Mouse (Mus musculus): ENCODE data around the gene Klc1. TPM values are rescaled to one million over a fixed set of nuclear protein-coding genes. Genes with fewer than 3 reads are reported as not detected.

Gene Klc1
- 10 to 100 TPM; 36.3 to 43.9 TPM for polyA plus RNA-seq (2017; shearing (Covaris generic))

DNA sequence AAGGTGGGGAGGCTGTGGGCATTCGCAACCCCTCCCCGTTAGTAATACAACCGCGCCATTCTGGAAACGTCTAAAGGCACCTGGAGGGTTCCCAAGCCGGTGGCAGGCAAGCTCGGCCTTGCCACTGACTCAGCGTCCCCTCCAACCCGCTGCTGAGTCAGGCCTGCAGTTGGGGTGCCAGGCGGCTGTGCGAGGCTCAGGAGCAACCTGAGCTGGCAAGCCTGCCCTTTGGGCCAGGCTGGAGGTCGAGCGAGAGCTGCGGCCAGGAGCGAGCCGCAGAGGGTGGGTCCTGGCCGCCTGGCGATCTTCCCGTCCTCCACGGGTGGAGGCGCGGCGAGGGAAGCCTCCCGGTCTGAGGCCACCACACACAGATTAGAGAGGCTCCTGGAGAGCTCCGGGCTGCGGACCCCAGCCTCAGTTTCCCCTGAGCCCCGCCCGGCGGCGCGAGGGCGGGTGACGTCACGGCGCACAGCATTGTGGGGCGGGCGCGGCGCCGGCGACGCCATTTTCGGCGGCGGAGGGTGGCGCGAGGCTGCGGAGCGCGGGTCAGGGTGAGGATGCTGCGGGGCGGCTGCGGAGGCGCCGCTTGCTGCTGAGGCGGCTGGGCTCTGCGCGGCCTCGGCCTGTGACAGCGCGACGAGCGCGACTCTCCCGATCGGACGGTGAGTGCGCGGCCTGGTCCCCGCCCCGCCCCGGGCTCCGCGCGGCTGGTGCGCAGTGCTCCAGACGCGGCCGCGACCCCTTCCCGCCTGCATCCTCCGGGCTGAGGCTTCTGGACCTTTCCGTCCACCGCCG, at the start of gene Klc1:
TSS of gene Klc1 (plus strand) at position 469 of the 795 bp plus-strand sequence.

DNA sequence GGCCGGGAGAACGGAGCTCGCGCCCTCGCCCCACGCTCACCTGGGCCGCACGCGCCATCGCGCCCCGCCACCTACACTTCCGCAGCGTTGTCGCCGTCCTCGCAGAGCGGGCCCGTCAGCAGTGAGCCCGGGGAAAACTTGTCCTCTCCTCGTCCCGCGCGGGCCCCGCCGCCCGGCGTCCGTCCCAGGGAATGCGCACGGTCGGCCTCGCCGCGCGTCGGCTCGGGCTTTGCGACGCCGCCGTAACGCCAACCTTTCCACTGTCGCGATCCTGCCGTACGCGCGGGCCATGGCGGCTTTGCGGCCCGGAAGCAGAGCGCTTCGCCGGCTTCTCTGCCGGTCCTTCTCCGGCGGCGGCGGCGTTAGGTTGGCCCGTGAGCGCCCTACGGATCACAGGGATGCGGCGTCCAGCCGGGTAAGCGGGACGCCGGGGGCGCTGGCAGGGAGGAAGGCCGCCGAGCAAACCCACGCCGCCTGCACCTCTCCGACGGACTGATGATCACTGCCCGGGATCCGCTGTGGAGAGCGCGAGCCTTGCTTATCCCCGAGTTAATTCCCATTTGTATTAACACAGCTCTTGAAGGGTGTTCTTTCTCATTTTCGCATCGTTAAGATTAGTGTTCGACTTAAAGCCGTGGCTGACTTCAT, 45.5 kb upstream of the Klc1 start, which contains the start of the genes Bag5 and Apopt1:
TSS of gene Bag5 (minus strand) at position 254 of the 648 bp plus-strand sequence.
TSS of gene Apopt1 (plus strand) at position 258 of the 648 bp plus-strand sequence.

DNA sequence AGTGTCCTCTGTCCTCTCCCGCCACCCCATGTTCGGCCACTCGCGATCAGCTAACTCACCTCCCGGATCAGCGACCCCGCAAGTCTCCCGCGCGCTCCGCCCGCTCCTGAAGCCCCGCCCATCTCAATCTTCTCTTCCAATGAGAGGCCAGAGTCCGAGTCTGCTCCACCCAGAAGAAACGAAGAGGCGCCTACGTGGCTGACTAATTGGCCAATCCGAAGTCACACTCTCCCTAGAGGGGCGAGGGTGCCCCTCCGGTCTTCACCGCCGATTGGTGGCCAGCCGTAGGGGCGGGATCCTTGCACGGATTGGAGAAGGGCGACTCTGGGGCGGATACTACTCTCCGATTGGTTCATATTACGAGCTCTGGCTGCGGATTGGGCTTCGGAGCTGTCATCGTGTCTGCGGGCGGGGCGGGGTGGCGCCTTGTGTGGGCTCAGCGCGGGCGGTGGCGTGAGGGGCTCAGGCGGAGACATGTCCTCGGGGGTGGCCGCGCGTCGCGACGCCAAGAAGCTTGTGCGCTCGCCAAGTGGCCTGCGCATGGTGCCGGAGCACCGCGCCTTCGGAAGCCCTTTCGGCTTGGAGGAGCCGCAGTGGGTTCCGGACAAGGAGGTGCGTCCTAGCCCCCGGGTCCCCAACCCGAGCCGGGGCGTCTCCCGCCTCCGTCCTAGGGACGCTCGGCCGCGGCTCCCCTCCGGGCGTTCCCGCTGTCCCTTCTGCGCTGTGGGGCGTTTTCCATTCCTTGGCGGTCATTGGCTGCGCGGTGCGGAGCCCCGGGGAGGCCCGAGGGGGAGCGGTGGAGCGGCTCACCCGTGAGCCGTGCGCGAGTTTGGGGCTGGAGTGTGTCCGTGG, 55.3 kb downstream of the Klc1 start, which contains the start of the genes Xrcc3 and Zfyve21:
TSS of gene Xrcc3 (minus strand) at position 108 of the 852 bp plus-strand sequence.
TSS of gene Zfyve21 (plus strand) at position 405 of the 852 bp plus-strand sequence.

Other genes starting within 250 kb of the Klc1 start
- 100 to 1,000 TPM; 432 to 559 TPM for gene Eif5, start 220.8 kb upstream of the Klc1 start, polyA plus RNA-seq (2017; shearing (Covaris generic))
- 100 to 1,000 TPM in 1 of 2 experiments, 10 to 100 TPM in 1; 95.5 to 111 TPM for gene Mark3, start 184.3 kb upstream of the Klc1 start, polyA plus RNA-seq (2017; shearing (Covaris generic))
- gene Ckb, start 86.5 kb upstream of the Klc1 start, polyA plus RNA-seq (2017; shearing (Covaris generic)), result 10 to 100 TPM; 30.5 to 31.2 TPM
- gene Trmt61a, start 80.7 kb upstream of the Klc1 start, polyA plus RNA-seq (2017; shearing (Covaris generic)), result 10 to 100 TPM; 11.1 to 13.1 TPM
- 10 to 100 TPM; 37.3 to 51.4 TPM for gene Bag5, start 45.6 kb upstream of the Klc1 start, polyA plus RNA-seq (2017; shearing (Covaris generic))
- gene Apopt1, start 45.6 kb upstream of the Klc1 start, polyA plus RNA-seq (2017; shearing (Covaris generic)), result 10 to 100 TPM; 47.7 to 61.6 TPM
- 1 to 10 TPM; 5.3 to 6.5 TPM for gene Xrcc3, start 55.0 kb downstream of the Klc1 start, polyA plus RNA-seq (2017; shearing (Covaris generic))
- gene Zfyve21, start 55.3 kb downstream of the Klc1 start, polyA plus RNA-seq (2017; shearing (Covaris generic)), result 10 to 100 TPM in 1 of 2 experiments, 1 to 10 TPM in 1; 4.1 to 11.7 TPM
- gene Ppp1r13b, start 149.3 kb downstream of the Klc1 start, polyA plus RNA-seq (2017; shearing (Covaris generic)), result 10 to 100 TPM; 43.0 to 62.7 TPM
- 100 to 1,000 TPM; 270 to 280 TPM for gene Atp5mpl, start 208.1 kb downstream of the Klc1 start, polyA plus RNA-seq (2017; shearing (Covaris generic))
- gene Tdrd9, start 212.7 kb downstream of the Klc1 start, polyA plus RNA-seq (2017; shearing (Covaris generic)), result under 1 TPM in 1 of 2 experiments, not detected in 1; 0.42 TPM
- gene Rd3l, start 222.5 kb downstream of the Klc1 start, polyA plus RNA-seq (2017; shearing (Covaris generic)), result under 1 TPM in 1 of 2 experiments, not detected in 1; 0.15 TPM

All from activated CD4-positive, CD25-positive, alpha-beta regulatory T cell (primary cell).